Mouse (Mus musculus) CD4-positive helper T cell, adult 2 months (primary cell): ENCODE data around the gene Tmem19.

ENCODE experiments used
- DNase-seq: peaks from one replicate; pipeline ENCODE4 v3.0.0-alpha.2; 2012; ENCODE audit warnings: low read depth, missing footprints, low spot score

Gene Tmem19

GRCm38 (mm10) chr10:115311263-115311965, 50.9 kb downstream of the Tmem19 start:
- DNase-seq, result no peak

GRCm38 (mm10) chr10:115309191-115309590, 53.1 kb downstream of the Tmem19 start:
- DNase-seq, result no peak

- no peak for DNase-seq
Measured at GRCm38 (mm10) chr10:115307331-115307875, 54.9 kb downstream of the Tmem19 start.

- no peak for DNase-seq
Measured at GRCm38 (mm10) chr10:115298683-115299082, 63.6 kb downstream of the Tmem19 start.

- no peak for DNase-seq
Measured at GRCm38 (mm10) chr10:115297582-115297981, 64.7 kb downstream of the Tmem19 start.

- no peak for DNase-seq
Measured at GRCm38 (mm10) chr10:115296401-115296935, 65.8 kb downstream of the Tmem19 start.

GRCm38 (mm10) chr10:115295162-115295561, 67.1 kb downstream of the Tmem19 start:
- no peak for DNase-seq

GRCm38 (mm10) chr10:115294715-115295114, 67.6 kb downstream of the Tmem19 start:
- no peak for DNase-seq

- no peak for DNase-seq
Measured at GRCm38 (mm10) chr10:115293946-115294345, 68.4 kb downstream of the Tmem19 start.

- no peak for DNase-seq
Measured at GRCm38 (mm10) chr10:115290671-115291070, 71.6 kb downstream of the Tmem19 start.
